Mouse (Mus musculus): Measurements from ENCODE around the gene Gng2. TPM values are rescaled to one million over a fixed set of nuclear protein-coding genes. Genes with fewer than 3 reads are reported as not detected.

The Gng2 gene
- polyA plus RNA-seq, 1 experiment = 117 TPM

DNA sequence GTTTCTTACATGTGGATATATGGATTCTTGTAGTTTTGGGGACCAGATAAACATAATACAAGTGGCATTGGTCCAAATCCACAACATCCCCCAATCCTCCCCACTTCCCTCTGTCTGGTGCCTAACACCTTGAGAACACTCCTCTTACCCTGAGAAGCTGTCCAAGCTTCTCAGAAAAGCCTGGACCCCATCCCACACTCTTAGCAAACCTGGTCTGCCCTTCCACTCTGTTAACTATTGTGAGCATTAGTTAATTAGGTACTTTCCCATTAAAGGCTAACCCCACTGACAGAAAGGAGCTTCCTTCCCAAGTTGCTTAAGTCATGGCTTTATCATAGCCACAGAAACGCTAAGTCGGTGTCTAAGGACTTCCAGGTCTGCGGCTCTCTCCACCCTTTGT is 141.1 kb downstream of the Gng2 start:
- Histone ChIP-seq H3K9ac (ENCODE audit: low read depth, poor library complexity, severe bottlenecking) (no peak overlapping the region), H3K9me3 (replicated peaks; ENCODE audit: control insufficient read depth, insufficient read depth, low read length, poor library complexity, severe bottlenecking) (peaks cover 9% of the 10 kb centered on the region; the same call in 1 of the 2 replicates), H3K27me3 (ENCODE audit: control insufficient read depth, insufficient read depth, low read length, poor library complexity, severe bottlenecking) (no peaks in the 10 kb centered on the region), H3K4me3 (ENCODE audit: low read depth, low read length) (no peak overlapping the region), H3K27ac (ENCODE audit: insufficient read depth, low read length) (no peak overlapping the region), H3K4me1 (ENCODE audit: control insufficient read depth, insufficient read depth, low read length) (no peaks in the 10 kb centered on the region), H3K36me3 (ENCODE audit: control insufficient read depth, insufficient read depth, low read length, poor library complexity, severe bottlenecking) (no peaks in the 10 kb centered on the region)
- TF ChIP-seq CTCF (IDR thresholded peaks at IDR 0.05; ENCODE audit: low read depth, low read length) = no peak
- TF ChIP-seq POLR2A (IDR thresholded peaks at IDR 0.05; ENCODE audit: insufficient read depth, low read length) = no peak
- no peak for TF ChIP-seq EP300 (IDR thresholded peaks at IDR 0.05; ENCODE audit: insufficient read depth, low read depth, low read length)

DNA sequence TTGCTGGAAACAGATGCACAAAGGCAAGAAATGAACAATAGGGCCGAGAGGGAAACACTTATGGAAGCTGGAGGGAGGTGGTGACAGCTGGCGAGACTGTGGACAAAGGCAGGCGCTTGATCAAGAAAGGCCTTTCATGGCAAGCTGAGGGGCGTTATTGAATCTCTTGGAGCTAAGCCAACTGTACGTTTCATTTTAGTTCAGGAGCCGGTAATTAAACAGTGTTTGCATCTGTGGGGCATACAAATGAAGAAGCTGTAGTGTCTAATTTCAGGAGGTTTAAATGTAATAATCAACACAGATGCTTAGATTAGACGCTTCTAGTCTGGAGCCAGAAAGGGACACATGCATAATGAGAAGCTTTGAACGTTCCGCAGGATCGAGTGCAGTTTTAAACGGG is 151.9 kb downstream of the Gng2 start:
- no peaks in the 10 kb centered on the region for H3K9me3 ChIP-seq (replicated peaks; ENCODE audit: control insufficient read depth, insufficient read depth, low read length, poor library complexity, severe bottlenecking)
- no peaks in the 10 kb centered on the region for H3K27me3 ChIP-seq (ENCODE audit: control insufficient read depth, insufficient read depth, low read length, poor library complexity, severe bottlenecking)
- H3K4me1 ChIP-seq (ENCODE audit: control insufficient read depth, insufficient read depth, low read length) = no peaks in the 10 kb centered on the region
- H3K4me3 ChIP-seq (ENCODE audit: low read depth, low read length) = no peak overlapping the region
- H3K27ac ChIP-seq (ENCODE audit: insufficient read depth, low read length) = no peak overlapping the region
- no peak overlapping the region for H3K9ac ChIP-seq (ENCODE audit: low read depth, poor library complexity, severe bottlenecking)
- H3K36me3 ChIP-seq (ENCODE audit: control insufficient read depth, insufficient read depth, low read length, poor library complexity, severe bottlenecking) = peaks cover 12% of the 10 kb centered on the region
- TF ChIP-seq CTCF (IDR thresholded peaks at IDR 0.05; ENCODE audit: low read depth, low read length) (no peak), POLR2A (IDR thresholded peaks at IDR 0.05; ENCODE audit: insufficient read depth, low read length) (no peak)

DNA sequence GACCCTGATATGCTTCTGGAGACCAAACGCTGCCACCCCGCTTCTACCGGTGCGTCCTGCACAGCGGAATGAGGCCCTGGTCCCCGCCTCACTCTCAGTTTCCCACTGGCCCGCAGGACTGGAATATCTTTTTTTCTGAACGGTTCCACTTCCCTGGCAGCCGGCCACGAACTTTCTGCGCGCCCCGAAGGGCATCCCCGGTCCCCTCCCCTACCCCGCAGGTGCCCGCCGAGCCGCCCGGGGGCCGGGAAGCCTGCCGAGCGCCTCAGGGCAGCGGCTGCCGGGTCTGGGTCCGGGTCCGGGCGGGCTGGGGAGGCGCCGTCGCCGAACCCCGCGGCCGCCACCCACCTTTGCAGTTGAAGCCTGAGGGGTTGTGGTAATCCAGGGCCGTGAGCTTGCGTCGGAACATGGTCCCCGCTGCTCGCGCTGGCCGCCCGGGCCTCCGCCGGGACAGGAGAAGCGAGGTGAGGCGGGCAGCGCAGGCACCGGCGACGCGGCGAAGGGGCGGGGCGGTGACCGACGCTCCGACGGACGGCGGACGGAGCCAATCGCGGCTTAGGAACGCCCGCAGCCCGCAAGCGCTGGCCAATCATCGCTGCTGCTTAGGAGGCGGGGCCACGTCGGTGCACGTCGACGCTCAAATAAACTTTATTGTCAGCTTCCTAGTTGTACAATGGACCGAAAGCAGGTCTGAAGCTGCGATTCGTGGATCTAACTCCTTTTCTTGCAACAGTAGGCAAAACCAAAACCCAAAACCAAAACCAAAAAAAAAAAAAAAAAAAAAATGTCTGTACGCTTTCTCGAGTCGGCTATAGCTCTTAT is 153.9 kb downstream of the Gng2 start, which contains the start of gene Rtraf:
Gene Rtraf, minus strand, starts transcription at position 504 of the 822 bp plus-strand sequence.
- TF ChIP-seq CTCF (IDR thresholded peaks at IDR 0.05; ENCODE audit: low read depth, low read length) = no peak
- peak; percentile 18 for TF ChIP-seq POLR2A (IDR thresholded peaks at IDR 0.05; ENCODE audit: insufficient read depth, low read length)
- no peak for TF ChIP-seq EP300 (IDR thresholded peaks at IDR 0.05; ENCODE audit: insufficient read depth, low read depth, low read length)
- Histone ChIP-seq H3K4me3 (ENCODE audit: low read depth, low read length) (peak within 1 kb of the TSS; percentile 93), H3K27me3 (ENCODE audit: control insufficient read depth, insufficient read depth, low read length, poor library complexity, severe bottlenecking) (no peaks in the 10 kb centered on the region), H3K36me3 (ENCODE audit: control insufficient read depth, insufficient read depth, low read length, poor library complexity, severe bottlenecking) (peaks cover 30% of the 10 kb centered on the region), H3K27ac (ENCODE audit: insufficient read depth, low read length) (no peak within 1 kb of the TSS), H3K9me3 (replicated peaks; ENCODE audit: control insufficient read depth, insufficient read depth, low read length, poor library complexity, severe bottlenecking) (no peaks in the 10 kb centered on the region), H3K9ac (ENCODE audit: low read depth, poor library complexity, severe bottlenecking) (peak within 1 kb of the TSS; percentile 82), H3K4me1 (ENCODE audit: control insufficient read depth, insufficient read depth, low read length) (no peaks in the 10 kb centered on the region)

Other genes starting within 250 kb of the Gng2 start
- gene Nid2, start 226.4 kb downstream of the Gng2 start, polyA plus RNA-seq (2011; ENCODE audit: insufficient read depth, insufficient read length, low read depth, missing spikeins) = 125 and 133 TPM in 2 replicates
- 242 and 246 TPM in 2 replicates for gene Rtraf, start 153.8 kb downstream of the Gng2 start, polyA plus RNA-seq (2011; ENCODE audit: insufficient read depth, insufficient read length, low read depth, missing spikeins)
- gene Saysd1, start 160.9 kb upstream of the Gng2 start, polyA plus RNA-seq (2011; ENCODE audit: insufficient read depth, insufficient read length, low read depth, missing spikeins) = 3.5 and 5.8 TPM in 2 replicates
- gene Kcnk5, start 204.2 kb upstream of the Gng2 start, polyA plus RNA-seq (2011; ENCODE audit: insufficient read depth, insufficient read length, low read depth, missing spikeins) = 15.8 and 21.5 TPM in 2 replicates

All from ES-Bruce4 (cell line).